Mouse (Mus musculus): ENCODE data around the gene Junb.

GRCm38 (mm10) chr8:85007686-85008085 is 29.2 kb upstream of the Junb start:
- TF ChIP-seq CTCF (IDR thresholded peaks at IDR 0.05; ENCODE audit: low read depth): peak; percentile 76
- TF ChIP-seq EP300 (IDR thresholded peaks at IDR 0.05; ENCODE audit: low read depth): no peak

Measured in liver, postnatal 0 days (tissue).